Mouse (Mus musculus): ENCODE data around the gene Ropn1l.

Ropn1l gene

GRCm38 (mm10) chr15:31402200-31402892 is 51.2 kb downstream of the Ropn1l start:
- no peak for DNase-seq

- no peak for DNase-seq
Observed at GRCm38 (mm10) chr15:31400974-31401373, 52.6 kb downstream of the Ropn1l start.

GRCm38 (mm10) chr15:31398769-31399168 is 54.8 kb downstream of the Ropn1l start:
- DNase-seq = no peak

GRCm38 (mm10) chr15:31397379-31397778 is 56.2 kb downstream of the Ropn1l start:
- DNase-seq = no peak

- no peak for DNase-seq
Observed at GRCm38 (mm10) chr15:31396755-31397154, 56.8 kb downstream of the Ropn1l start.

- no peak for DNase-seq
Observed at GRCm38 (mm10) chr15:31395986-31396385, 57.6 kb downstream of the Ropn1l start.

GRCm38 (mm10) chr15:31393402-31393801 is 60.1 kb downstream of the Ropn1l start:
- no peak for DNase-seq

- no peak for DNase-seq
Observed at GRCm38 (mm10) chr15:31392705-31393104, 60.8 kb downstream of the Ropn1l start.

- DNase-seq = no peak
Observed at GRCm38 (mm10) chr15:31392135-31392534, 61.4 kb downstream of the Ropn1l start.
